Mouse (Mus musculus): ENCODE data around the gene Slf2. TPM values are rescaled to one million over a fixed set of nuclear protein-coding genes. Genes with fewer than 3 reads are reported as not detected.

Gene Slf2
- polyA plus RNA-seq, 1 experiment from 2014 or later, result 54.0 TPM

DNA sequence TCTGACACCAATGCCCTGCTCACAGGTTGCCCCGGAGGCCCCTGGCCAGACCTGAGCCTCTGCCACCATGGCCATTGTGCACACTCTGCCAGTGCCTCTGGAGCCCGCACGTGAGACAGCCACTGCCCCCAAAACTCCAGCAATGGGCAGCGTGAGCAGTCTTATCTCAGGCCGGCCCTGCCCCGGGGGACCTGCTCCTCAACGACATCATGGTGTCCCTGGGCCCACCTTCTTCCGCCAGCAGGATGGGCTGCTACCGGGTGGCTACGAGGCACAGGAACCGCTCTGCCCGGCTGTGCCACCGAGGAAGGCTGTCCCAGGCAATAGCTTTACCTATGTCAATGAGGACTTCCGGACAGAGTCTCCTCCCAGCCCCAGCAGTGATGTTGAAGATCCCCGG, 90.4 kb downstream of the Slf2 start:
- WGBS, result 97% methylated on average over 15 of the region's 15 CpGs
- Histone ChIP-seq H3K27ac (0 out of 2 replicates have a peak overlapping the region, but pooled peaks have one; percentile 25), H3K4me1 (peaks cover 57% of the 10 kb centered on the region), H3K4me3 (0 out of 2 replicates have a peak overlapping the region, but pooled peaks have one; percentile 9), H3K9me3 (replicated peaks) (no peaks in the 10 kb centered on the region), H3K36me3 (peaks cover 68% of the 10 kb centered on the region), H3K27me3 (ENCODE audit: low read depth, poor library complexity, severe bottlenecking) (no peaks in the 10 kb centered on the region)
- no peak for DNase-seq (ENCODE audit: low spot score)

GRCm38 (mm10) chr19:45023993-45024392, 93.0 kb downstream of the Slf2 start:
- H3K4me3 ChIP-seq, result no peak overlapping the region
- H3K9me3 ChIP-seq (replicated peaks), result no peaks in the 10 kb centered on the region
- H3K4me1 ChIP-seq, result peaks cover 57% of the 10 kb centered on the region
- H3K27me3 ChIP-seq (ENCODE audit: low read depth, poor library complexity, severe bottlenecking), result no peaks in the 10 kb centered on the region
- 86% methylated on average over 11 of the region's 11 CpGs for WGBS
- H3K27ac ChIP-seq, result no peak overlapping the region
- H3K36me3 ChIP-seq, result peaks cover 94% of the 10 kb centered on the region
- no peak for DNase-seq (ENCODE audit: low spot score)

- Histone ChIP-seq H3K9me3 (replicated peaks) (no peaks in the 10 kb centered on the region), H3K4me1 (peaks cover 54% of the 10 kb centered on the region), H3K27ac (peak overlapping the region; percentile 42; the same call in 1 of the 2 replicates), H3K4me3 (no peak overlapping the region), H3K27me3 (ENCODE audit: low read depth, poor library complexity, severe bottlenecking) (no peaks in the 10 kb centered on the region), H3K36me3 (peaks cover 93% of the 10 kb centered on the region)
- DNase-seq (ENCODE audit: low spot score), result no peak
- WGBS, result 94% methylated on average over 20 of the region's 20 CpGs
These were observed 93.8 kb downstream of the Slf2 start for GRCm38 (mm10) chr19:45024775-45025174.

- Histone ChIP-seq H3K27ac (no peak overlapping the region), H3K27me3 (ENCODE audit: low read depth, poor library complexity, severe bottlenecking) (no peaks in the 10 kb centered on the region), H3K36me3 (peaks cover 81% of the 10 kb centered on the region), H3K9me3 (replicated peaks) (no peaks in the 10 kb centered on the region), H3K4me3 (peak overlapping the region; percentile 14; the same call in 1 of the 2 replicates), H3K4me1 (peaks cover 53% of the 10 kb centered on the region)
- no peak for DNase-seq (ENCODE audit: low spot score)
- WGBS, result 91% methylated on average over 37 of the region's 37 CpGs
These were observed 95.1 kb downstream of the Slf2 start for GRCm38 (mm10) chr19:45025937-45026568.

DNA sequence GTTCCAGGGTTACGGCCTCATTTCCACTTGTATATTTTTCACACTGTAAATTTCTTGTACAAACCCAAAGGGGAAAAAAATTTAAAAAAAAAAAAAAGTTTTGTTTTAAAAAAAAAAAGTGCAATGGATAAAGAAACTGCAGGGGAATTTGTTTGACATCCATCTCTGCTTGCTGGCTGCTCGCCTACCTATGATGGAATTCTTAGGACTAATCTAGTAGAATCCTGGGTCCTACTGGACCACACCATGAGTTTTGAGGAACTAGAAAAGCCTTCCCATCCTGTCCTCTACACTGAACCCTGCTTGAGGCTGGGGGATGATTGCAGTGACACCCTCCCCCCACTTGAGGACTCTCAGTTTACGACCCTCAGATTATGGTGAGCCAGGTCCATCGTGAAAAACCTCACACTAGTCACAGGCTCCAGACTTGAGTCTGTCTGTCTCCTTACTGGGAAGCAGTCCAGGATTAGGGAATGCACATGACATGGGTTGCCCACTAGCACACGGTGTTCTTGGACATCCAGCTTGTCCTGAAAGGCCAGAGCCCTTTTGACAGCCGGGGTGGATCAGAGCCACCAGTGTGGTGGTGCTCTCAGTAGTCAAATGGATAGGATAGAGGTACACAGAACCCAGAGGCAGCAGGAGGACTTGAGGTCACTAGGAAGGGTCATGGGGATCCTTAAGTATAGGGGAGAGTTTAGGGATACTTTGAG, 96.2 kb downstream of the Slf2 start:
- DNase-seq (ENCODE audit: low spot score), result no peak
- H3K27me3 ChIP-seq (ENCODE audit: low read depth, poor library complexity, severe bottlenecking), result no peaks in the 10 kb centered on the region
- H3K27ac ChIP-seq, result no peak overlapping the region
- no peak overlapping the region for H3K4me3 ChIP-seq
- 79% methylated on average over 6 of the region's 6 CpGs for WGBS
- H3K4me1 ChIP-seq, result peaks cover 53% of the 10 kb centered on the region
- no peaks in the 10 kb centered on the region for H3K9me3 ChIP-seq (replicated peaks)
- peaks cover 70% of the 10 kb centered on the region for H3K36me3 ChIP-seq

GRCm38 (mm10) chr19:45027848-45028247, 96.9 kb downstream of the Slf2 start:
- H3K9me3 ChIP-seq (replicated peaks), result no peaks in the 10 kb centered on the region
- H3K4me3 ChIP-seq, result no peak overlapping the region
- no peak for DNase-seq (ENCODE audit: low spot score)
- peak overlapping the region; percentile 42; the same call in 1 of the 2 replicates for H3K27ac ChIP-seq
- H3K4me1 ChIP-seq, result peaks cover 60% of the 10 kb centered on the region
- WGBS, result 86% methylated on average over 6 of the region's 6 CpGs
- H3K36me3 ChIP-seq, result peaks cover 63% of the 10 kb centered on the region
- no peaks in the 10 kb centered on the region for H3K27me3 ChIP-seq (ENCODE audit: low read depth, poor library complexity, severe bottlenecking)

DNA sequence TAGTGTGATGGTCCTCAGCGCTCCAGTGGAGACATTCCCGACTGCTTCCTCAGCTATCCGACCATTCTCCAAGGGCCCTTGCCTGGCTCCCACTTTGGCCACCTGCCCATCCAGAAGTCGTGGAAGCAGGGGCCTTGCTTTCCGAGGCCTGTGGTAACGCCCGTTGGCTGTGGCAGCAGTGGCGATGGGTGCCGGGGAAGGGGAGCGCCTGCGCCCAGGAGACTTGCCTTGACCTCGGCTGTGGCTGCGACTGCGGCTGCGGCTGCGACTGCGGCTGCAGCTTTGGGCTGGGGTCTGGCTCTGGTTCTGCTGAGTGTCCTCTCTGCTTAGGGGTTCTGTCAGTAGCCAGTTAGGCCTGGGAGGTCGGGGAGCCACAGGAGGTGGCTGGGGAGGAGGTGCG, 97.8 kb downstream of the Slf2 start:
- peak overlapping the region; percentile 15; the same call in 1 of the 2 replicates for H3K27ac ChIP-seq
- no peak for DNase-seq (ENCODE audit: low spot score)
- no peak overlapping the region for H3K4me3 ChIP-seq
- no peaks in the 10 kb centered on the region for H3K27me3 ChIP-seq (ENCODE audit: low read depth, poor library complexity, severe bottlenecking)
- 57% methylated on average over 19 of the region's 19 CpGs for WGBS
- H3K36me3 ChIP-seq, result peaks cover 54% of the 10 kb centered on the region
- H3K4me1 ChIP-seq, result peaks cover 64% of the 10 kb centered on the region
- no peaks in the 10 kb centered on the region for H3K9me3 ChIP-seq (replicated peaks)

DNA sequence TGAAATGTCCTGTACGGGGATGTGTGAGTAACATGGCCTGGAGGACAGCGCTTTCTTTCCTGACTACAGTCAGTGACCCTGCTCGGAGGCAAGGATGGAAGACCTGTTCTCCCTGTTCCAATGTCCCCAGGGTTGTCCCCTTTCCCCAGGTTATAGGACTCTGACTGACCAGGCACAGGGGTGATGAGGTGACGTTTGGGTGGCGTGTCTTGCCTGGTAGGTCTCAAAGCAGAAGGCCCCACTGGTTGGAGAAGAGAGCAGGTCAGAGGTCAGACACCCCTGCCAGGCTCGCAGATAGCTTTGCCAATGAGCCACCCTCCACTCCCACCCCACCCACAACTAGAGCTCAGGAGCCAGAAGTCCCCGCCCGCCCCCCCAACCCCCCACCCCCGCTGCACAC, 98.6 kb downstream of the Slf2 start:
- H3K4me1 ChIP-seq, result peaks cover 66% of the 10 kb centered on the region
- WGBS, result 63% methylated on average over 6 of the region's 9 CpGs
- no peak for DNase-seq (ENCODE audit: low spot score)

GRCm38 (mm10) chr19:45030111-45030510, 99.2 kb downstream of the Slf2 start:
- Histone ChIP-seq H3K36me3 (peaks cover 40% of the 10 kb centered on the region), H3K4me3 (no peak overlapping the region), H3K9me3 (replicated peaks) (no peaks in the 10 kb centered on the region), H3K27ac (no peak overlapping the region), H3K4me1 (peaks cover 71% of the 10 kb centered on the region), H3K27me3 (ENCODE audit: low read depth, poor library complexity, severe bottlenecking) (no peaks in the 10 kb centered on the region)
- DNase-seq (ENCODE audit: low spot score), result peak; percentile 82
- 36% methylated on average over 8 of the region's 8 CpGs for WGBS

More for the DNA sequence above, 98.6 kb downstream of the Slf2 start:
- H3K27ac ChIP-seq, result no peak overlapping the region
- peaks cover 45% of the 10 kb centered on the region for H3K36me3 ChIP-seq
- H3K27me3 ChIP-seq (ENCODE audit: low read depth, poor library complexity, severe bottlenecking), result no peaks in the 10 kb centered on the region
- no peak overlapping the region for H3K4me3 ChIP-seq
- no peaks in the 10 kb centered on the region for H3K9me3 ChIP-seq (replicated peaks)

DNA sequence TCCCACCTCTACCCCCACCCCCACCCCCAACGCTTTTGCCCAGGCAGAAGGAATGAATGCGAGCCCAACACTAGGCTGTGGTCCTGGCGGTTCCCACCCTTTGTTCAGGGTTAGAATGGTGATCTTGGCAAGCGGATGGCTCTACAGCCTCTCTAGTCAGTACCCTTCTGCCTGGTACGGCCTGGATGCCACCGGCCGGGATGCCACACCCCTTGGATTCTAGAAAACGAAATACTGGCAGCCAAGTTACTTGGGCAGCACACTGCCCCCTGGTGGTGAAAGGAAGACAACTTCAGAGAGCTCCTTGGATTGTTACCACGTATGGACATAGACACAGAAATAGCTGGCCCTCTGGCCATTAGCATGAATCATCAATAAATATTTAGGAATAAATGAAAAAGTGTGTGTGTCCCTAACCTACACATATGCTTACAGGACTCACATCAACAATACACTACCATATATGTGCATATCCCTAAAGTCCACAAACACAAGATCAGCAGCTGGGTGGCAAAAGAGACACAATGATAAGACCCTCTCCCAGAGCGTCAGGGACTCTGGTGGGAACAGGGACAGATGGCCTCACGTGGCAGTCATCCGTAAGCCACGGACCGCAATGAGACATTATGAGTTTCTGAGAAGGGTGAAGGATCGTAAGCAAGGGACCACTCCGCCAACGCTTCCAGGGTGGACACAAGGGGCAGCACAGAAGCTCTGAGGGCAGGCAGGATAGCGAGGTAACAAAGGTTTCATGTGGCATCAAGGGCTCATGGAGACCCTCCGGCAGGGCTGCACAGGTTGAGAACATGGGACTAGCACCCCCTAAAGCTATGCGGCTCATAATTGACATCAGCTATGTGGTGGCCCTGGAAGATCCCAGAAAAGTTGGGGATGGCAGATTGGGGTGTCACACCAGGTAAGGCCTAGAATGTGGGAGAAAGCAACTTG, 100.1 kb downstream of the Slf2 start:
- WGBS, result 43% methylated on average over 20 of the region's 20 CpGs
- Histone ChIP-seq H3K27ac (0 out of 2 replicates have a peak overlapping the region, but pooled peaks have one; percentile 8), H3K9me3 (replicated peaks) (no peaks in the 10 kb centered on the region), H3K36me3 (peaks cover 31% of the 10 kb centered on the region), H3K4me1 (peaks cover 71% of the 10 kb centered on the region), H3K4me3 (0 out of 2 replicates have a peak overlapping the region, but pooled peaks have one; percentile 16), H3K27me3 (ENCODE audit: low read depth, poor library complexity, severe bottlenecking) (0 out of 2 replicates have a peak, but pooled peaks cover 2% of the 10 kb centered on the region)
- peak; percentile 82 for DNase-seq (ENCODE audit: low spot score)

DNA sequence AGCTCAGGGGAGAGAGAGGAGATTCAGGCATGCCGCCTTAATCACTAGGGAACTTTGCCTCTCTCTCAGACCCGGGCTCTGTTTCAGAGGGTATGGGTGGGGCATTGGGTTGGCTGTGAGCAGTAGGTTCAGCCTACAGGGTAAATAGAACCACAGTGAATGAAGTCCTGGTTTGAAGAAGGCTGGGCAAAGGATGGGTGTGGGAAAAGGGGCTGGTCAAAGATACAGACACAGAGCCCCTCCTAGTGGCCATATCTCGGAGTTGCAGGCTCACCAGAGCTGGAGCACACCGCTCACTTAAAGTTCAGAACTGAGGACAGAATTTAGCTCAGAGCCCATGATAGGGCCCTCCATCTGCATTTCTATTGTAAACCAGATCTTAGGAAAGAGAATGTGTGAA, 100.8 kb downstream of the Slf2 start:
- no peak overlapping the region for H3K4me3 ChIP-seq
- peaks cover 10% of the 10 kb centered on the region; the same call in 1 of the 2 replicates for H3K27me3 ChIP-seq (ENCODE audit: low read depth, poor library complexity, severe bottlenecking)
- H3K36me3 ChIP-seq, result peaks cover 23% of the 10 kb centered on the region
- WGBS, result 27% methylated on average over 4 of the region's 4 CpGs
- H3K27ac ChIP-seq, result no peak overlapping the region
- peaks cover 72% of the 10 kb centered on the region for H3K4me1 ChIP-seq
- H3K9me3 ChIP-seq (replicated peaks), result no peaks in the 10 kb centered on the region
- peak; percentile 82 for DNase-seq (ENCODE audit: low spot score)
